Mouse (Mus musculus) CD8-positive naive resting alpha-beta T cell, adult 2 months (primary cell): ENCODE data around the gene Vps37b.
A peak's percentile ranks its signal among the peaks of the same experiment; 100 is the strongest.
"Not testable (repeated sequence)": the region's sequence is repeated elsewhere in the genome, so short reads cannot be mapped to it uniquely, and the experiment has no call there.

Source experiments
- DNase-seq, 2 experiments: peaks; one replicate each; pipeline ENCODE4 v3.0.0; 2022; ENCODE audit warnings: low read depth in 2 of 2, low spot score in 2 of 2

Vps37b gene

DNA sequence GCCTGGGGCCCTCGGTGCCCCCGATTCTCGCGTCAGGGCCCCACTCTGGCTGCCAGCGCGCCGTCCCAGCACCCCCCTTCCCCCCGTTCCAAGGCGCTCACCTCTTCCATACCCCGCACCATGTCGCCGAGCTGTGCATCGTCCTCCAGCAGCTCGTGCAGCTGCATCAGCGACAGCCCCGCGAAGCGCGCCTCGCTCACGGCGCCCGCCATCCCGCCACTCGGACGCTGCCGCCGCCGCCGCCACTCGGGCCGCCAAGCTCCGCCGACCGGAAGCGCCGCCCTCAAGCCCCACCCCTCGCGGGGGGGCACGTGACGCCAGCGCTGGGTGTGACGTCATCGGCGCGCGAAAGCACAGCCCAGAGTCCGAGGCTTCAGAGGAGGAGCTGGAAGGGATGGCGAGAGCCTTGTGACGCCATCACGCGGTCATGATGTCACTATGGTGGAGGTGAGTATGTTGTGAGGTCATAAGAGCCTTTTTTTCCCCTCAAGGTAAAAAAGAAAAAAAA, at the start of gene Vps37b:
TSS of gene Vps37b (minus strand) at position 270 of the 508 bp plus-strand sequence.
- peak; percentile 95 for DNase-seq

DNA sequence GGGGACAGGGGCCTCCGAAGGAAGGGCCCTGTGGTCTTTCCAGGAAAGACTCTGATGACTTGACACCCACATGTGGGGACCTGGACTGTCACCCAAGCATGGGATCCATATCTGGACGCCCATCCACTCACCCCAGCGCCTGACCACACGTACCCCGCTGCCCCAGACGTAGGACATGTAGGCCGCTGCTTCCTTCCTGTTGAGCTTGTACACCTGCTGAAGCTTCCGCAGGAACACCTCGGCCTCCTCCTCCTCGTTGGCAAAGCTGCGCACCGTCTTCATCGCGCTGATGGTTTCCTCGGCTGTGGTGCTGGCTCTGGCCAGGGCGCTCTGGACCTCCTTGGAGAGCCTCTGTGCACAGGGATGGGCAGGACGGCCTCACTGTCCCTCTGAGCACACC, 47.8 kb upstream of the Vps37b start:
- peak in 1 of 2 experiments; percentile 39 for DNase-seq

DNA sequence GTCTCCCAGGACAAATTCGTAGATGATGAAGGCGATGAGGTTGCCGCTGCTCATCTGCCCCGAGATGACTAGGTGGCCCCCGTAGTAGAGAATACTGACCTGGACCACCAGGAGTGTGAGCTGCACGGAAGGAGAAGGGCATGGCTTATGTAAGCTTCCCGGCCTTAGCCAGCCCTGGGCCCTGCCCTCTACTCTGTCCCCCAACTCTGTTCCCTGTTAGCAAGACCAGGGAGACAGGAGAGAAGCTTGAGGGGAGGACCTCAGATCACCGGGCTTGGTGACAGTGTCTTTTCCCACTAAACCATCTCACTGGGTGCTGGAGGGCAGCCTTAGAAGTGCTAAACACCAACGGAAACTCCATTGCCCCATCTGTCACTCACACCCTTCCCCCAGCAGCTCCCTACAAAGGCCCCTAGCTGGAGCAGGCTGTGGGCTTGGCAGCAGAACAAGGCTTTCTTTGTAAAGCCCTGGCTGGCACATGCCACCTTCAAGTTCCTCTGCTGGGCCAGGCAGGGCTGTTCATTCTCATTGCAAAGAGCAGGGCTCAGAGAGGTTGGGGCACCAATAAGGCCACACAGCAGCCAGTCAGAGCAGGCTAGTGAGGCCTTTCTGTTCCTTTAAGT, 46.8 kb upstream of the Vps37b start:
- peak; percentile 50 to 54 for DNase-seq

DNA sequence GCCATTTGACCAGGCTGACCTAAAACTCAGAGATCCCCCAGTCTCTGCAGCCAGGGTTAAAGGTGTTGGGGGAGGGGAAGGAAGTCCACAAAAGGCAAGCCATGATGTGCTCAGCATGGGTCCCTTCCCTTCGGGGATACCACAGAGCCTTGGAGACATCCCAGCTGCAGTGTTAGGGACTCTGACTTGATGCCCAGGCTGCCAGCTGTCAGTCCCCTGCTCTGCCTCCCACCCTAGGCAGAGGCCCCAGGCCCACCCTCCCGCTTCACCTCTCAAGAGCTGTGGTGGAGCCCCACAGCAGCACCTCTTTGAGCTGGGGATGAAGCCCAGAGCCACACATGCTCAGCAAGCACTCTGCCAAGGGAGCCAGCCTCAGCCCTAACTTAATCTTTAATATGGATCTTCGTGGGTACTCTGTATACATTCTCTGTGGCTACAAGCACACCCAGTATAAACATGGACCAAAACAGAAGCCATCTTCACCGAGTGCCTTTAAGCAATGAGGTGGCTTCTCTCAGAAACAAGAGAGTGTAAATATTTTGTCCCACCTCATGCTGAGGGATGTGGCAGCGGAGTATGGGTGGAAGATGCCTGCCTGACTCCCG, 45.9 kb upstream of the Vps37b start:
- no peak for DNase-seq

DNA sequence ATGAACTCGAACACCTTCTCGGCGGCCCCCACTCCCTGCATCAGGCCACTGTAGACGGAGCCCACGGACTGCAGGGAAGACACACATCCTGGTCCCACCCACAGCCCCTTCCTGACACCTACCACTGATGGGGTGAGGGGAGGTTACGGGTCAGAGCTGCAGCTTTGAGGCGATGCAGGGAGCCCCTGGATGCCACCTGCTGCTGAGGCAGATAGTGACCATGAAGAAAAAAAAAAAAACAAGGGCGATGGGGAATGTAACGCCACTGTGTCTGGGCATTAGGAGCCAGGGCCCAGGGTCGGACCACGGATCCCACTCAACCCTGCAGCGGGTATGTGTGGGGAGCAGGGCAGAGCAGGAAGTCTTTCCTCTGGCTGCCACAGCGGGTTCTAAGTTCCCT, 45.2 kb upstream of the Vps37b start:
- DNase-seq = no peak

DNA sequence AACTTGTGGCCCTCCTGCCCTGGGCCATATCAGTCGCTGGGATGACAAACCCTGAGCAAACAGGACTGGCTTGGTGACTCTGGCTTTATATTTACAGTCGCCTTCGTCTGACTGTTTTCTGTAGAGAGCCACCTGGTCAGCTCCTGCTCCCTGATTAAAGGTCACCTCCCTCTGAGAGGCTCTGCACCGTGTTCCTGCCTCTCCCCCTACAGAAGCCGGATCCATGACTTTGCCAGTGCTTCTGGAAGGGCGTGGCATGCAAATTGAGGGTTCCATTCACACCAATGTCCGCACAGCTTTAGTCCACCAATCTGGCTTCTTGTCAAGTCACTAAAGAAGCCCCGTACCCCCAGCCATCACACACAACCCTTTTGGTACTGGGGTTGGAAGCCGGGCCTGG, 44.5 kb upstream of the Vps37b start:
- DNase-seq = no peak

DNA sequence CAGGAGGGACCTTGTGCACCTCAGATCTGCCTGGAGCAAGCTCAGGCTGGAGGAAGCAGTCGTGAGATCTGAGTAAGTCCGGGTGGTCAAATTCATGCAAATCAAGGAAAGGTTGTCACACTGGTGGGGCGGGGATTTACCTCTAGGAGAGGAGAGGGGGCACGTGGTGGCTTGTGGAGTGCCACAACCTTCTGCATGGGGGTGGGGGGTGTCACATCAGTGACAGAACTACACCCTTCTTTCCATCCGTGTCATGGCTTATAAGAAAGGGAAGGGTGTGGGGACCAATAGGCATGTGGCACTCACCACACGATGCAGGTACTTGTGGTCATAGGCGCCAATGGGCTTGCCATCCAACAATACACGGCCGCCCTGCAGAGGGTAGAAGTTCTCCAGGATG, 43.6 kb upstream of the Vps37b start:
- DNase-seq = no peak

DNA sequence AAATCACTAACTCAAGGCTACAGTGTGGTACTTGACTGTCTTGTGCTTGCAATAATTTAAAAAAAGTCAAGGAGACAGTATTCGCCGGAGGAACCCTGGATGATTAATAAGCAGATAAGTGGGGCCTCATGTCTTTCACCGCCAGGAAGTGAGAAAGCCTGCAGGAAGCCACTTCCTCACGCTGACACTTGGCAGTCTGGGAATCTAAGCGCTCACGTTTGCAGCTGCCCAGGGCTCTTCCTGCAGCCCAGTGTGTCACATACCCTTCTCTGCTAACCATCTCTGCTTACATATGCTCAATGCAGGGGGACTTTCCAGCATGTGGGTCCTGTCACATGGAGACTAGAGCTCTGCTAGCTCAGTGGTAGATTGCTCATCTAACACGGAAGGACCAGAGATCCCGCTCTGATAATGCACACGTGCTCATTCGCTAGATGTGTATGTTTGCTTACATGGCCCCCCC, 42.8 kb upstream of the Vps37b start:
- peak in 1 of 2 experiments; percentile 52 for DNase-seq

DNA sequence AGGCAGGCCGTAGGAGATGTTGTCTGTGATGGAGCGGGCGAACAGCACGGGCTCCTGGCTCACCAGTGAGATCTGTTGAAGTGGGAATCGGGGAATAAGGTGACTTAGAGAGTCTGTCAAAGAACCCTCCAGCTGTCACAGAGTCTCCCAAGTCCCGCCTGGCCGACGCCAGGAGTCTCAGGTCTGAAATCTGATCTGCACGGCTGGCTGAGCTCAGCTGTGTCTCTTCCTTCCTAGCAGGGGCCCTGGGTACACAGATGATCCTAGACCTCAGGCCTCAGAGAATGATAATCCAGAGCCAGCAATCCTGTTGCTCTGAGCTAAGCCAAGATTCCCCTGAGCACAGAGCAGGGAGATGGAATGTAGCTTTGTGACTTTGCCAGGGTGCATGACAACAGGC, 41.6 kb upstream of the Vps37b start:
- DNase-seq = no peak

DNA sequence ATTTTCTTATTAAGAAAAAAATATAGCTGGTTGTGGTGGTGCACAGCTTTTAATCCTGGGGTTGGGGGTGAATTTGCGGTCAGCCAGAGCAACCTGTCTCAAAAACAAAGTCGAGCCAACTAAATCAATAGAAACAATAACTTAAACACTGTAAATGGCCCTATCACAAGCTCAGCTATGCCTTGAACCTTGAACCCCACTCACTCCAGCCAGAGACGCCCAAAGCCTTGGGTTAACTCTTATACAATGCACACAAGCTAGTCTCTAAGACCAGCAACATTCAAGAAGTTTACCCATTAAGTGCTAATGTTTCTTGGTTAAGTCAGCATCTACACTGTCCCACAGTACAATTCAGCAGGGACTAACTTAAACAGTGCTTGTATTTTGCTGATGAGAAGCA, 37.6 kb upstream of the Vps37b start:
- no peak for DNase-seq

DNA sequence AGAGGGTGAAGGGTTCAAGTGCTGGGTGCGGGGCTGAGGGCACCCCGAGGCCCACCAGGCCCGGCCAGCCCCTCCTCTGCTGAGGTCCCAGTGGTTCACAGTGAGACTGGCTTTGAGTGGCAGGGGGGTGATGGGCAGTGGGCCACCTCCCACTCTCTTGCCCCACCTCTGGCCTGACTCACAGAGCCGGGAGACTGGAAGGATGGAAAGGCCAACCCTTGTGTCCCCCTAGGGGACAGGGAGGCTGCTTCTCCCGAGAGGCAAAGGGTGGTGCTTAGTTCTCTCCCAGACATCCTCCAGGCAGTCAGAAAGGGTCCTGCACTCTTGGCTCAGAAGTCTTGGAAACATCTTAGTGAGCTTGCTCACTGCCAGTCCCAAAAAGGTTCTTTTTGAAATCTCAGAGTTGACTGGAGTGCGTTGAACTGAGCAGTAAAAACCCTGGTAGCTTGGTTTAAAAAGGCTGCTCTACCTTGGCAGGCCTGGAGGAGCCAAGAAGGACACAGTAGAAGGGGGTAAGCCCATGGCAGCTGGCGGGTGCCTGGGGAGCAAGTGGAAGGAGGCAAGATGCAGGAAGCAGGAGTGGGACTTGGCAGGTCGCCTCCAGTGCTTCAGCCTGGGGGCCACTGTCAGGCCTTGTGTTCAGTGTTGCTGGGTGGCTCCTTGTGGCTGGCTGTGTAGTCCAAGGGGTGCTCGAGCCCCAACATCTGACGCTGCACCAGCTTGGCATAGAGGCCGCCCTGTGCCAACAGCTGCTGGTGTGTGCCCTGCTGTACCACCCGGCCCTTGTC, 30.2 kb upstream of the Vps37b start:
- no peak for DNase-seq

DNA sequence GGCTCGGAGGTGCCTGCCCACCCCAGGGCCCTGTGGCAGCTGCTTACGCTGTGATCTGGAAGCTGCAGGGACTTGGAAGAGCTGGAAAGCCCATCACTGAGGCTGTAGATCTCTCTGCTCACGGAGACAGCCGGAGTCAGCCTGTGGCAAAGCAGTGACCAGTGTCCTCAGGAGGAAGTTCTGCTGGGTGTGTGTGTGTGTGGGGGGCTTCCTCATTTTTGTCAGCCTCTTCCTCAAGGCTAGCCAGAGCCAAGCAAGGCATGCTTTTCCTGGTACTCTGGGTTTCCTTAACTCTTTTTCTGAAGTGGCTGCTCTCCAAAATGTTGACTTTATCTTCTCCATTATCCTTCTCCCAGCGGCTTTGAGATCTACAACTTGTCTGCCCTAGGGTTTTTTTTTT, 27.6 kb upstream of the Vps37b start:
- no peak for DNase-seq

DNA sequence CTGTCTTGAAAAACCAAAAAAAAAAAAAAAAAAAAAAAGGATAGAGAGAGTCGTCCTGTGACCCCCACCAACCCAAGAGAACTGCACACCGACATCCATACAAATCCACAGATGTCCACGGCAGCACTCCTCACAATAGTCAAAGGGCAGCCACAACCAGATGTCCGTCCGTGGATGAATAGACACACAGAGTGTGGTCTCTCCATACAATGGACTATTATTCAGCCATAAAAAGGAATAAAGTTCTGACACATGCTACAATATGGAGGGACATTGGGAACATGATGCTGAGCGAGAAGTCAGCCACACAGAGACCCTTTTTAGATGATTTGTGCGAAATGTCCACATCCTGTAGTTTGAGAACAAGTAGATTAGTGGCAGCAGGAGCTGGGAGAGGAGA, 26.7 kb upstream of the Vps37b start:
- DNase-seq = no peak

DNA sequence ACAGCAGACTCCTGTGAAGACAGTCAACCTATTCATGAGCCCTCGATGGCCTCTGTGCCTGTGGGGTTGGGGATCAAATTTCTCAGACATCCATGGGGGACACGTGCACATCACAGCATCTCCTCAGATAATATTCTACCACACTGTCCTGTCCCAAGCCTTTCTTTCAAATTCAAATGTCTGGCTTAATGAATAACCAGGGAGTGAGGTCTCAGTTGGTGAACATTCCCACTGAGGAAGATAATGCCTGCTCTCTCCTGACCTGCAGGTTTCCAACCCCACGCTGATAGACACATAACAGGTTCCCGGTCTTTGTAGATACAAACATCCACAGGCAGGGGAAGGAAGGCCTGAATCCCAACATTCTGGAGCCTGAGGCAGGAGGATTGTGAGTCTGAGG, 24.9 kb upstream of the Vps37b start:
- DNase-seq = no peak

DNA sequence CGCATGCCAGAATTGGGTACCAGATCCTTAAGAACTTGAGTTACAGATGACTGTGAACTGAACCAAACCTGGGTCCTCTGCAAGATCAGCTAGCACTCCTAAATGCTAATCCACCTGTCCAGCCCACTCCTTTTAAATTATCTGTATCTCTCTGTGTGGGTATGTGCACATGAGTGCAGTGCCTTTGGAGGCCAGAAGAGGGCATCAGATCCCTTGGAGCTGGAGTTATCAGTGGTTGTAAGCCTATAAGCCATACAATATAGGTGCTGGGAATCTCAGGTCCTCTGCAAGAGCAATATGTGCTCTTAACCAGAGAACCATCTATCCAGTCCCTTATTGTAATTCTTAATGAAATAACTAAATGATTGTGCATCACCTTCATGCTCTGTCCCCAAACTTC, 24.1 kb upstream of the Vps37b start:
- DNase-seq = no peak

DNA sequence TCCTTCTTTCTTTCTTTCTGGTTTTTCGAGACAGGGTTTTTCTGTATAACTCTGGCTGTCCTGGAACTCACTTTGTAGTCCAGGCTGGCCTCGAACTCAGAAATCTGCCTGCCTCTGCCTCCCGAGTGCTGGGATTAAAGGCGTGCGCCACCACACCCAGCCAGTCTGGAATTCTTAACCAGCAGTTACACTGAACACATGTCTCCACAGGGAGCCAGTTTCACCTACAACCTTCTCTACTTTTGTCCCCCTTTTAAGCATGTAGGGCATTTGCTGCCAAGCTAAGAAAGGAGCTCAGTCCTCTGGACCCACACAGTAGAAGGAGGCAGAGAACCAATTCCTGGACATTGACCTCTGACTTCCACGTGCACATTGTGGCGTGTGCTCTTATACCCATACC, 20.6 kb upstream of the Vps37b start:
- not testable (repeated sequence) for DNase-seq

DNA sequence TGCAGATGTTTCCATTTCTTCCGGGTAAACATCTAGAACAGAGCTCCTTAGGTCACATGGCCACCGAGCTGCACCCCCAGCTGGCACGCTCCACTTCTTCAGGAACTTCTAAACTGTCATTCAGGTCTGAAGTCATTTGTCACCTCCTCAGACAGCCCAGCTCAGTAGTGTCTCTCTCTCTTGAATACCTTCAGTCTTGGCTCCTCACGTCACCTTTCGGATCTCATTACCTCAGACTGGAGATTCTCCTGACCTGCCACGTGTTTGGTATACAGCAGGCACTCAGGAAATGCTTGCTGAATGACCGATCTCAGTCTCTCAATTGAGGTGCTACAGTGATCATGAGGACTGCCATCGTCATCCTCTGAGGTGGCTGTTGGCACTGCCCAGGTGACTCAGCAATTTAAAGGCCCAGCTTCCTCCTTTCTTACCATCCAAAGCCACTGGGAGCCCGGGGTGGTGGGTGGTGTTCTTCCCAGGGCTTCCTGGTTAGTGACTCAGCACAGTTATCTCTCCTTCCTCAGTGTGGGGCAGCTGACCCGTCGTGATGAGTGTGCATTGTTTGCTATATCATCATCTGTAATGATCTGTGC, 19.9 kb upstream of the Vps37b start:
- DNase-seq = peak; percentile 18 to 19

DNA sequence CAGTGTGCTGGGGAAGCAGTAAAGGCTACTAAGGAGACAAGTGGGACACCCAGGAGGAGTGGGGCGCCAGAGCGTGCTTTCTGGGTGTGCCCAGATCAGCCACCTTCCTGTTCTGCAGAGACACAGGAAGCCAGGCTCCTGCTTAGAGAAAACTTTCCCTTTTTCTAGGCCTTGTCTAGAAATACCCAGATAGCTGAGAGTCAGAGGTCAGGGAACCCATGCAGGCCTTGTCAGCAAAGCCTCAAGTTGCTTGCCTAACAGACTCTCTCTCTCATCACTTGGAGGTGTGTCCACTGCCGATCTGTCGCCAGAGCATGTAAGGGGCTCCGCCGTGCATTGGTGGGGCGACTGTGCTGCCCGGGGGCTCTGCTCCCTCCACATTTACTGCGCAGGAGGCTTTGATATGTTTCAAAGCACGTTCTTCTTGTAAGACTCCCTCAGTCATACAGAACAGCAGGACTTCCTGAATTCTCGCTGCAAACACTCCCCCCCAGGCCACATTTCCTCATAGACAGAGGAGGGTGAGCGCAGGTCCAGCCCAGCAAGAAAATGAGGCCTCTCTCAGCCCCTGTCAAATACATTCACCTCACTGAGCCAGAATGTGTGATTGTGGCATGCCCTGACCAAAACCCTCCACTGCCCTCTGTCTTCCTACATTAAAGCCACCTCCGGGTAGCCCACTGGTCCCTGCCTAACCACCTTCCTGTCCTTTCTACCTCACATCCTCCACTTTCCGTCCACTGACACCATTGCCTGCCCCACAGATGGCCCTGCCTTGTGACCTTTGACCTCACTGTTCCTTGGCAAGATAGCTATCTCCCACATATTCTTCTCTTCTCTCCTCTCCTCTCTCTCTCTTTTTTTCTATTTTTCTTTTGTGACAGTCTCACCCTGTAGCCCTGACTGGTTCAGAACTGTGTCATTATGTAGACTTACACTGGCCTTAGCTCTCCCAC, 18.3 kb upstream of the Vps37b start:
- peak; percentile 37 to 43 for DNase-seq

DNA sequence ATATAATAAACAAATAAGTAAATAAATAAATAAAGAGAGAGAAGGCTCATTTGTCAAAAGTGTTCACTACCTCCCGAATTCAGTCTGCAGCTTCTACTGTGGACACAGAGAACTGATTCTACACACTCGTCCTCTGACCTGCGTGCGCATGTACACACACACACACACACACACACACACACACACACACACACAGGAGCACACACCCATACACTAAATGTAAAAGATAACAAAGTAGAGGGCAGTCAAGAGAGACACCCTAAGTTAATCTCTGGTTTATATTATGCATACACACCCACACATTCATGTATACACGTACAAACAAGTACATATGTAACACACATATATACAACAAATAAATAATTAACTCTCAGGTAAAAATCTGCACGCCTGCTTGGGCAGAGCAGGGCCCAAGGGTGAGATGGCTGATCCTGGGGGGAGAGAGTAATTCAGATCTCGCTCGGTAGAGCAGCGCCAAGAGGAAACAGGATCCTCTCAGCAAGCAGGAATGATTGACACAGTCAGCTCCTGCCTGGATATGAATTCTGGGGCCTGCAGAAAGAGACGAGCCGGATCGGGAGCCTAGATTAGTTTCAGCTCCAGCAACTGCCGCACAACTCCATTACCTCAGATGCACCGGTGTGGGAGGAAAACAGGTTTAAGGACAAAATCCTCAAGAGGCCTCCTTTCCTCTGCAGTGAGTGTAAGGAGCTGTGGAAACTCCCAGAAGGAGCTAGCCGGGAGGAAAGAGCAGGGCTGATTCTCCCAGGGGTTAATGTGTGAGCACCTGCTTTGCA, 17.4 kb upstream of the Vps37b start:
- DNase-seq = no peak
